Mouse (Mus musculus) cerebral cortex, adult 2 months (tissue): ENCODE data around the gene Rbbp4.

Experiments
- WGBS: fragments of 180-500 bp; shearing (Covaris S2); methylation state at CpG from one replicate; pipeline ENCODE4 v1.1.7; 2018; 5-methylcytosine and 5-hydroxymethylcytosine counted together

The Rbbp4 gene

DNA sequence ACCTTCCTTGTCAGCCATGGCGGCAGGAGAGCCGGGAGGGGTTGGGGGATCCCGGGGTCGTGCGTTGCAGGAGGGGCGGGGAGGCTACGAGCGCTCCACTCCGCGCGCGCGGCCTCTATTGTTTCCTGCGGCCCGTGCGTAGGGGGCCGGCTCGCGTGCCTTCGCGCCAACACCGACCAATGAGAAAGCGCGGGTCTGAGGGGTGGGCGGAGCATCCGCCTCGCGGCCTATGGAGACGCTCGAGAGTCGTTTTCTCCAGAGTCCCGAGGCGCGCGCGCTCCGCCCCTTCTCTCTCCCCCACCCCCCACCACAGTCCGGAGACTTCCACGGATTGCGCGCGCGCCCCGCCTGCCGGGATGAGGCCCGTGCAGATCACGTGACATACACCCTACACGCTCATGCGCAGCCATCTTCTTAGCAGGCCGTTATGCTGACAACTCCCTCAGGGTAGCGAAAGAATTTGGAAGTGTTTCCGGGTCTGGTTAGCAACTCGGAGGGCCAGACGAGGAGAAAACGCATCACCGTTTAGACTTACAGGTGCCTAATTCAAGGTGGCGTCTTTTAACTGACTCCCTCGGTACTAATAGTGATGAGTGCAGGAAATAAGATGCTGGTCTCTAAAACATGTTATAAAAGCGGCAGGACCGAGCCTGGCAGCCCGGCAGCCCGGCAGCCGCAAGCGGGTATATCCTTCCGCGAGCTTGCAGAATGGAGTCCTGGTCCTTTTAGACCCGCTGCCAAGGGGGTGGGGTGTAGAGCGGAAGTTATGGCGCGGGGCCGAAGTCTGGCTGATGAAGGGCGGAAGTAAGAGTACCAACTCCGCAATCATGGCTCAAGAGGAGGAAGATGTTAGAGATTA, at the start of gene Rbbp4, which contains the start of gene Zbtb8os:
TSS of gene Rbbp4 (minus strand) at position 155 of the 859 bp plus-strand sequence.
TSS of gene Zbtb8os (plus strand) at position 480 of the 859 bp plus-strand sequence.
- WGBS: under 1% methylated on average over 73 of the region's 73 CpGs

DNA sequence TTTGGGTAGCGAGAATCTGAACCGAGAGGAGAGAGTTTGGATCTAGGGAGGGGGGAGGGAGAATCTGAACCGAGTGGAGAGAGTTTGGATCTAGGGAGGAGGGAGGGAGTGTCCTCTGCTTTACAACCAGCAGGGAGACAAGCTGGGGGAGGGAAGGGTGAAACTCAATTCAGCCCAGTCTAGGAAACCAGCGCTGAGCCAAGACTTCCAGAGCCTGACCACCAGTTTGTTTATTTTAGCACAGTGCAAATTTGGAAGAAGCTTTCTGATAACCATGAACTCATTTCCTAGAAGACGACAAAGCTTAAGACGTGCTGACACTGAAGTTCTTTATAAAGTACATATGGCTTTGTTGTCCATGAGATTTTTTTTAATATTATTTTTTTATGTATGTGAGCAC, 49.3 kb upstream of the Rbbp4 start:
- 38% methylated on average over 6 of the region's 6 CpGs for WGBS

- WGBS: 91% methylated on average over 3 of the region's 3 CpGs
Measured at GRCm38 (mm10) chr4:129383586-129383985, 48.4 kb upstream of the Rbbp4 start.

- 85% methylated on average over 2 of the region's 2 CpGs for WGBS
Measured at GRCm38 (mm10) chr4:129382488-129382887, 47.3 kb upstream of the Rbbp4 start.

DNA sequence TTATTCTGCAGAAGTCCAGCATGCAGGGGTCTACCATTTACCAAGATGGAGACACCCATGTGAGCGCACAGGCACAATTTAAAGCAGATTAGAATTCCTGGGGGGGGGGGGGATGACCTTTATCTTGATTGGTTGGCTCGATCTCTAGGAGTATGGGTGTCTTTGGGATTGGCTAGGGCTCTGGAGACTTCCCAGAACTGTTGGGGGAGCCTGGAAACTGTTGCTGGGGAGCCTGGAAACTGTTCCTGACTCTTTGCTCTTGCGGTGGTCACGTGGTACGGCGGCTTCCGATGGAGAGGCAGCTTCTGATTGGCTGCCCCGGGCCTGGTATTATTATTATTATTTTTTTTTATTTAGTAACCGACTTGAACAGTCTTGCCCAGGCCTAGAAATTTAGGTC, 46.9 kb upstream of the Rbbp4 start:
- WGBS: 91% methylated on average over 9 of the region's 9 CpGs

DNA sequence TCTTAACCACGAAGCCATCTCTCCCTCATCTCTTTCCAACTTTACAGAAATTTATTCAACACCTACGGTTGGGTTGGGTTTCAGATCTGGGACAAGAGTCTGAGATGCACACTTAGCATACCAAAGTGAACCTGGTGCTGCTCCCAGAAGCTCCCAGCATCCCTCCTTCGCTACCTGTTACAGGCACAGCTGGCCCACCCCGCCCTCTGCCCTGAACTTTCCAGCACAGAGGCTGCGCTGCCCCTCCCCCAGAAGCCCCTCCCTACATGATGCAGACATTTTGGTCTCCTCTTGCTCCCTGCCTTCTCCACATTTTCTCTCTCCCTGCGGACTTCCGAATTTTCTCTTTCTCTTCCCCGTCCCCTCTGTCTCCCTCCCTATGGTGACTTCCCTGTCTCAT, 46.0 kb upstream of the Rbbp4 start:
- WGBS: 63% methylated on average over 8 of the region's 8 CpGs

- WGBS: 78% methylated on average over 3 of the region's 3 CpGs
Measured at GRCm38 (mm10) chr4:129379805-129380204, 44.6 kb upstream of the Rbbp4 start.

DNA sequence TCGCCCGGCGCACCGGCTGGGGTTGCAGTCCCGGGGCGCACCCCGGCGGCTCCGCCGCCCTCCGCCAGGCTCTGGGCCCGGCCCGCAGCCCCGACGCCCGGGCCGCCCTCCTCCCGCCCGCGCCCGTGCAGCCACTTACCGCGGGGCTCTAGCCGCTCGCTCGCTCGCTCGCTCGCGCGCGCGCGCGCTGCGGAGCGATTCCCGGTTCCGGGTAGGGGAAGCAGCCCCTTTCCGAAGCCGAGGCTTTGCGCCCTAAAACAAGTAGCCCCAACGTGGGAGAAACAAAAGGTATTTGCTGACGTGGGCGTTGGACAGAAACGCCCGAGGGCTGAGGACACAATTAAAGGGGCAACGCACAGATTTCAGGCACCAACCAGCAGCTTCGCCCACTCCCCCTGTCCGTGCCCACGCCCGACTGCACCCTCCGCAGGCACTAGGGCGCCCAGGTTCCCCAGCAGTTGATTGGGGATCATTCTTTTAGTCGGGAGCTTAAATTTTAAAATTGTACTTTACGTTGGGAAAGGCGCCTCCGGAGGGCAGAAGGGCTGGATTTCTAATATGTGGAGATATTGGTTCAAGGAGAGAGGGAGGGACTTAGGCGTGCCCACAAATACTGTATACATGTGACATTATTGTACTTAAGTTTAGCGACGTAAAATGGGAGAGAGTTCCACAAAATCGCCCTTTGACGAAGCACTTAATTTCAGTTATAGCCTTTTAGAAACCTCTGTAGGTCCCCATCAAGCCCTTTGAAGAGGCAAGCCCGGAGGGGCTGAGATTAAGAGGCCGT, 42.6 kb upstream of the Rbbp4 start, which contains the start of gene Zbtb8a:
TSS of gene Zbtb8a (minus strand) at position 516 of the 790 bp plus-strand sequence.
- 2% methylated on average over 64 of the region's 65 CpGs for WGBS

GRCm38 (mm10) chr4:129376961-129377545, 41.9 kb upstream of the Rbbp4 start:
- WGBS: under 1% methylated on average over 68 of the region's 68 CpGs

DNA sequence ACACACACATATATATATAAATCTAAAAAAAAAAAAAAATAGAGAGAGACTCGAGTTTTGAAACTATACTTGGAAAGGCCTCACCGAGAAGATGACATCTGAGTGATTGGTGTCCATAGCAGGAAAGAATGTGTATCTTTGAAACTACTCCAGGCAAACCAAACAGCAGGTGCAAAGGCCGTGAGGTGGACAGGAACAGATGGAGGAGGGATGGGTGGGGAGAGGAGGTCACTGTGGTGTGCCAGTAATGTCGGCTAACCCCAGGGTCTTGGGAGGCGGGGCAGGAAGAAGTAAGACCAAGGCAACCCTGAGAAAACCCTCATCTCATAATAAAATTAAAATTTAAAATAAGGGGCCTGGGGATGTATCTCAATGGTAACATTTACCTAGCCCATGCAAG, 40.7 kb upstream of the Rbbp4 start:
- WGBS: 83% methylated on average over 5 of the region's 5 CpGs

DNA sequence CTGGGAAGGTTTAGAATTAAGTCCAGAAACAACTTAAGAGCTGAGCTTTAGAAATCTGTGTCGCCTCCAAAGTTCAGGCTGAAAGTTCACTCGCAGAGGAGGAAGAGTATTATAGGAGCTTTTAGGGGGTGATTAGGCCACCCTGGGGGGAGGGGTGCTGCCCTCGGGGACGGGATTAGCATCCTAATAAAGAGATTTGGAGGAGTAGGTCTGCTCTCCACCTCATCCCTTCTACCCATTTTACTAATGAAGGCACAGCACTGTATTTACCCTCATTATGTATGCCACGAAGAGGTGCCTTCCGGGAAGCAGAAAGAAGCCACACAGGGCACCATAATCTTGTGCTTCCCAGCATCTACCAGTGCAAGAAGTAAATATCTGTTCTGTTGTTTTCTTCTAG, 39.8 kb upstream of the Rbbp4 start:
- WGBS: 62% methylated on average over 6 of the region's 6 CpGs

GRCm38 (mm10) chr4:129374219-129374755, 39.1 kb upstream of the Rbbp4 start:
- WGBS: 59% methylated on average over 11 of the region's 11 CpGs

- 69% methylated on average over 8 of the region's 8 CpGs for WGBS
Measured at GRCm38 (mm10) chr4:129373202-129373976, 38.2 kb upstream of the Rbbp4 start.

DNA sequence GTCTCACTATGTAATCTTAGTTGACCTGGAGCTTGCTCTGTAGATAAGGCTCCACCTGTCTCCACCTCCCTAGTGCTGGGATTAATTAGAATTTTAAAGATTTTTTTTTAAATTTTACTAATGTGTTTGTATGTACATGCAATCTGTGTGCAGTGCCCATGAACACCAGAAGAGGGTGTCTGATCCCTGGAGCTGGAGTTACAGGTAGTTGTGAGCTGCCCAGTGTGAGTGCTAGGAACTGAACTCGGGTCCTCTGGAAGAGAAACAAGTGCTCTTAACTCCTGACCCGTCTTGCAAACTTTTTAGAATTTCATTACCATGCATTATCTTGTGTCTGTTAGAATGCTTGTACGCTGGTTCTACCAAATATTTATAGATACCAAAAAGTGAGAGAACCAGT, 36.2 kb upstream of the Rbbp4 start:
- 93% methylated on average over 3 of the region's 3 CpGs for WGBS

DNA sequence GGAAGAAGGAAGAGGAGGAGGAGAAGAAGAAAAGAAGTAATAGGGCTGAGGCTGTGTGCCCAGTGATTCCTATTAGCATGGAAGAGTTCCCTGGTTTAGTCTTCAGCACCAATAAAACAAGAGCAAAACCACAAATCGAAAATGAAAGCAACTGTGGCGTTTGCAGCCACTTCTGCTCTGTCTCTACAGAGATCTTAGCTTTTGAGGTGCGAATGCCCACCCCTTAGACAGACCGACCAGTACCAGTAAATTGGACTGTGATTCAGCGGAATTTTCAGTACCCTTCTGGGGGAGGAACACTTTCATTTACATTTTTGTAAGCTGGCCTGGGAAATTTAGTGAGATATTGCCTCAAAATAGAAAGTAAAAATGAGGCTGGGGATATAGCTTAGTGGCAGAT, 30.1 kb upstream of the Rbbp4 start:
- WGBS: 73% methylated on average over 5 of the region's 5 CpGs

- 81% methylated on average over 3 of the region's 3 CpGs for WGBS
Measured at GRCm38 (mm10) chr4:129364379-129364778, 29.2 kb upstream of the Rbbp4 start.

DNA sequence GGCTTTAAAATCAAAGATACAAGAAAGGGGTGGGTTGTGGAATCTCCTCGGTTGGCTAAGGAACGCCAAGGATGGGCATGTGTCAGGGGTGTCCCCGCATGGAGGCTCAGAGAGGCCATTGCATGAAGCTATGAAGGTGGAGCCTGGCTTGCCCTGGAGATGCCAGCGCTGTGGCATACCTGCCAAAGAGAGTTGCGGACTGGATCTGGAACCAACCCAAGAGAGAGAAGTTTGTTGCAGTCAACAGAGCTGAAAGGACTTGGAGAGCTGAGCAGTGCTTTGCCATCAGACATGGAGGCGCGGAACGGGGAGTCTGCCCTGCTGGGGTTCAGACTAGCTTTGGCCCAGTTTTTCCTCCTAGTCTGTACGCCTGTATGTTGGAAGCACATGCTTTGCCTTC, 28.3 kb upstream of the Rbbp4 start:
- 88% methylated on average over 9 of the region's 9 CpGs for WGBS

GRCm38 (mm10) chr4:129362771-129363170, 27.6 kb upstream of the Rbbp4 start:
- 85% methylated on average over 5 of the region's 5 CpGs for WGBS

GRCm38 (mm10) chr4:129362238-129362637, 27.1 kb upstream of the Rbbp4 start:
- WGBS: 92% methylated on average over 3 of the region's 3 CpGs

GRCm38 (mm10) chr4:129357613-129358163, 22.5 kb upstream of the Rbbp4 start:
- WGBS: 88% methylated on average over 15 of the region's 15 CpGs

GRCm38 (mm10) chr4:129354236-129354635, 19.1 kb upstream of the Rbbp4 start:
- 60% methylated on average over 15 of the region's 15 CpGs for WGBS
